Mouse (Mus musculus) cerebellum, adult 2 months (tissue): Measurements from ENCODE around the gene Gm20518.

Source experiments
- CTCF ChIP-seq: fragments of 200-500 bp; IDR thresholded peaks from 2 replicates; pipeline ENCODE4 v1.5.1; 2011; ENCODE audit warnings: low read depth, mild to moderate bottlenecking, control low read depth, low read length, moderate library complexity, borderline replicate concordance; ENCODE audit not compliant: insufficient read depth
- POLR2A ChIP-seq: fragments of 200-500 bp; IDR thresholded peaks from 2 replicates; pipeline ENCODE4 v1.6.1; 2011; ENCODE audit warnings: low read length, control low read depth, borderline replicate concordance; ENCODE audit not compliant: insufficient read depth

DNA sequence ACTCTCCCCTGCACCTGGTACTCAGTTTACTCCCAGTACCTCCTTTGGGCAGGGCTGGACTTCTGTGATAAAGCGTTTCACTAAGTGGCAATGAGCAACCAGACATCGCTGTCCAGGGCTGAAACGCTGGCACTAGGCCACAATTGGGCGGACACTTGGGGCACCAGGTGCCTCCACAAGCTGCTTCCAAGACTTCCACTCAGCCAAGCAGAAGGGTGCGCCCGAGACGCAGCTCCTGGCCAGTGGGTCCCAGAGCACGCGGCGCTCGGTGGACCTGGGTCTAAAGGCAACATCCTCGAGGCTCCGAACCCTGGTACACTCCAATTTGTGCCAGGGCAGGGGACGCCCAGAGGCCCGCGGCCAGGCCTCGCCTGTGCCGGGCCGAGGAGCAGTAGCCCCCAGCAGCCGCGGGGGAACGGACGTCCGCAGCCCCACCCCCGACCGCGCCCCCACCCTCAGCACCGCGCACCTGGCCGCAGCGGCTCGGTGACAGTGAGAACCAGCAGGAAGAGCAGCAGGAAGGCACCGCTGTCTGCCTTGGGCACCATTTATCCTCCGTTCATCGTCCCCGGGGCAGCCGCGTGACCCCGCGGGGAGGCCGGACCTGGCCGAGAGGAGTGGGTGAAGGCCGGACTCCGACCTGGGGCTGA lies 429 bp downstream of the Gm20518 start:
- TF ChIP-seq POLR2A = no peak
- TF ChIP-seq CTCF = no peak
